ENCODE assay signal across 28 mouse cellular contexts in genomic region chr6:47031362-47031761, GRCm38 (mm10).
DNase-seq lines count a peak whose midpoint lies in the region; ATAC-seq and TF ChIP-seq lines count a peak whose summit lies in the region.
"Had no signal": no experiment of that assay in that cellular context is flagged by ENCODE, and none has a peak within 500 bp of the region (broad histone marks: within the 10 kb centered on the region; RNA-seq: fewer than 3 reads in every experiment).

No protein-coding gene starts in this region.

- peak; percentile 42 for DNase-seq in embryonic facial prominence, embryonic 14.5 days (ENCODE audit: low spot score)
- no peak for DNase-seq in embryonic facial prominence, embryonic 10.5 days (ENCODE audit: low spot score)
- DNase-seq in layer of hippocampus, adult 11-12 months (ENCODE audit: low spot score): peak; percentile 18
- DNase-seq in layer of hippocampus, postnatal 10 days (ENCODE audit: low spot score in 2 of 2): no peak
- peak; percentile 21 to 33 for DNase-seq in layer of hippocampus, adult 2 months (ENCODE audit: low spot score in 2 of 2)
- no peak for DNase-seq in layer of hippocampus, postnatal 36 days
- peak; percentile 15 for DNase-seq in Muller cell, postnatal 12 days (ENCODE audit: inconsistent ontology term)
- no peak for DNase-seq in kidney, postnatal 10 days
- DNase-seq: adrenal gland, adult 2 months; adrenal gland, postnatal 10 days; adrenal gland, postnatal 25 days; B cell, adult 2 months; cerebellum, adult 11-12 months; cerebellum, adult 2 months; cerebellum, adult 9-10 months; cerebellum, postnatal 10 days; cerebellum, postnatal 25 days; embryo, embryonic 11 days had no signal

- H3K9me3 ChIP-seq in embryonic facial prominence, embryonic 14.5 days (ENCODE audit: control insufficient read depth, low read length): no peaks in the 10 kb centered on the region
- H3K9me3 ChIP-seq in embryonic facial prominence, embryonic 10.5 days: no peaks in the 10 kb centered on the region
- H3K9me3 ChIP-seq: embryonic facial prominence, embryonic 12.5 days; embryonic facial prominence, embryonic 15.5 days; forebrain, embryonic 10.5 days; forebrain, embryonic 12.5 days; G1E had no signal

- ATAC-seq in embryonic facial prominence, embryonic 14.5 days (ENCODE audit: low read depth): no peak
- ATAC-seq: CD4-positive, CD25-positive, alpha-beta regulatory T cell, adult 4 months; forebrain, embryonic 14.5 days; forebrain, embryonic 16.5 days had no signal

- H3K9ac ChIP-seq in embryonic facial prominence, embryonic 14.5 days (ENCODE audit: low read depth, low read length): no peak overlapping the region
- H3K9ac ChIP-seq: embryonic facial prominence, embryonic 12.5 days; embryonic facial prominence, embryonic 15.5 days; forebrain, embryonic 12.5 days had no signal

- no peak overlapping the region for H3K4me3 ChIP-seq in embryonic facial prominence, embryonic 14.5 days (ENCODE audit: low read depth, low read length)
- H3K4me3 ChIP-seq in embryonic facial prominence, embryonic 10.5 days: no peak overlapping the region
- no peak overlapping the region for H3K4me3 ChIP-seq in layer of hippocampus, adult 2 months
- H3K4me3 ChIP-seq: embryonic facial prominence, embryonic 12.5 days; embryonic facial prominence, embryonic 15.5 days; erythroblast, embryonic 14.5 days; forebrain, embryonic 10.5 days; forebrain, embryonic 12.5 days had no signal

- no peak overlapping the region for H3K4me2 ChIP-seq in embryonic facial prominence, embryonic 14.5 days (ENCODE audit: low read depth, low read length)
- H3K4me2 ChIP-seq: embryonic facial prominence, embryonic 12.5 days; embryonic facial prominence, embryonic 15.5 days; forebrain, embryonic 12.5 days had no signal

- H3K27ac ChIP-seq in embryonic facial prominence, embryonic 14.5 days (replicated peaks; ENCODE audit: low read depth, low read length): no peak overlapping the region
- H3K27ac ChIP-seq in embryonic facial prominence, embryonic 10.5 days (replicated peaks): no peak overlapping the region
- peak overlapping the region; percentile 75 for H3K27ac ChIP-seq in layer of hippocampus, adult 2 months
- H3K27ac ChIP-seq: embryonic facial prominence, embryonic 12.5 days; embryonic facial prominence, embryonic 15.5 days; forebrain, embryonic 10.5 days; forebrain, embryonic 12.5 days had no signal

- TF ChIP-seq CTCF in layer of hippocampus, adult 2 months (conservative IDR thresholded peaks at IDR 0.05): no peak

- WGBS in embryonic facial prominence, embryonic 14.5 days: 39% methylated on average over 2 of the region's 2 CpGs
- 78% methylated on average over 2 of the region's 2 CpGs for WGBS in embryonic facial prominence, embryonic 10.5 days

- H3K27me3 ChIP-seq in embryonic facial prominence, embryonic 14.5 days (replicated peaks; ENCODE audit: control insufficient read depth, insufficient read depth, low read length): no peaks in the 10 kb centered on the region
- H3K27me3 ChIP-seq in embryonic facial prominence, embryonic 10.5 days (replicated peaks; ENCODE audit: low read depth, poor library complexity, severe bottlenecking): no peaks in the 10 kb centered on the region
- H3K27me3 ChIP-seq: CH12.LX; embryonic facial prominence, embryonic 12.5 days; embryonic facial prominence, embryonic 15.5 days; forebrain, embryonic 12.5 days had no signal

- no peaks in the 10 kb centered on the region for H3K4me1 ChIP-seq in embryonic facial prominence, embryonic 14.5 days (ENCODE audit: control insufficient read depth, insufficient read depth, low read length)
- no peaks in the 10 kb centered on the region for H3K4me1 ChIP-seq in embryonic facial prominence, embryonic 10.5 days
- H3K4me1 ChIP-seq: embryonic facial prominence, embryonic 12.5 days; embryonic facial prominence, embryonic 15.5 days; forebrain, embryonic 10.5 days; forebrain, embryonic 12.5 days had no signal

- H3K36me3 ChIP-seq in embryonic facial prominence, embryonic 14.5 days (ENCODE audit: control insufficient read depth, insufficient read depth, low read length): no peaks in the 10 kb centered on the region
- H3K36me3 ChIP-seq in embryonic facial prominence, embryonic 10.5 days (replicated peaks): no peaks in the 10 kb centered on the region
- H3K36me3 ChIP-seq: embryonic facial prominence, embryonic 12.5 days; embryonic facial prominence, embryonic 15.5 days; forebrain, embryonic 10.5 days; forebrain, embryonic 12.5 days; G1E had no signal

Comparison
In these comparisons a context has a peak if more than half of its experiments do, and no peak if none do; other contexts are left out.
1. DNase-seq: peak in embryonic facial prominence, embryonic 14.5 days (single experiment), layer of hippocampus, adult 11-12 months (single experiment), layer of hippocampus, adult 2 months (2 of 2) and Muller cell, postnatal 12 days (single experiment); none in embryonic facial prominence, embryonic 10.5 days (single experiment), layer of hippocampus, postnatal 10 days (0 of 2), layer of hippocampus, postnatal 36 days (0 of 2) and kidney, postnatal 10 days (single experiment).